Mouse (Mus musculus) lung, embryonic 14.5 days (tissue): ENCODE data around the gene Psmg4. TPM values are rescaled to one million over a fixed set of nuclear protein-coding genes. Genes with fewer than 3 reads are reported as not detected.
A peak's percentile ranks its signal among the peaks of the same experiment; 100 is the strongest.

Source experiments
- ATAC-seq: fragments of 200-750 bp; cut with Nextera tagmentation; 2 replicates; pipeline ENCODE4 v1.8.0; 2017; ENCODE audit warnings: mild to moderate bottlenecking, moderate TSS enrichment, moderate library complexity; ENCODE audit not compliant: insufficient read depth
- DNase-seq: peaks from one replicate; pipeline ENCODE4 v3.0.0-alpha.2; 2015
- H3K27ac ChIP-seq: fragments of 300-500 bp; sonication (generic); 2 replicates; pipeline ENCODE4 v1.5.1; 2014; ENCODE audit warnings: low read depth, mild to moderate bottlenecking, moderate library complexity
- H3K27me3 ChIP-seq: fragments of 300-500 bp; sonication (generic); 2 replicates; pipeline ENCODE4 v1.6.1; 2014; ENCODE audit warnings: low read length, control low read depth; ENCODE audit not compliant: insufficient read depth
- H3K36me3 ChIP-seq: fragments of 300-500 bp; sonication (generic); 2 replicates; pipeline ENCODE4 v1.6.1; 2014; ENCODE audit warnings: control low read depth; ENCODE audit not compliant: insufficient read depth
- H3K4me1 ChIP-seq: fragments of 300-500 bp; sonication (generic); 2 replicates; pipeline ENCODE4 v1.6.1; 2014; ENCODE audit warnings: antibody characterized with exemption, control low read depth; ENCODE audit not compliant: insufficient read depth
- H3K4me2 ChIP-seq: fragments of 300-500 bp; sonication (generic); 2 replicates; pipeline ENCODE4 v1.6.1; 2014; ENCODE audit warnings: mild to moderate bottlenecking
- H3K4me3 ChIP-seq: fragments of 300-500 bp; sonication (generic); 2 replicates; pipeline ENCODE4 v1.5.1; 2014; ENCODE audit warnings: low read depth, low read length
- H3K9ac ChIP-seq: fragments of 300-500 bp; sonication (generic); 2 replicates; pipeline ENCODE4 v1.6.1; 2014
- H3K9me3 ChIP-seq: fragments of 300-500 bp; sonication (generic); 2 replicates; pipeline ENCODE4 v1.6.1; 2016; ENCODE audit warnings: low read depth, low read length, control low read depth
- CTCF ChIP-seq: IDR thresholded peaks from 2 replicates; pipeline ENCODE4 v1.5.1; 2016; ENCODE audit warnings: antibody characterized with exemption, low read depth
- WGBS: fragments of 180-500 bp; shearing (Covaris S2); extraction: QIAGEN DNeasy Blood & Tissue Kit; methylation state at CpG from one replicate; pipeline ENCODE4 v1.1.7; 2014; 5-methylcytosine and 5-hydroxymethylcytosine counted together
- polyA plus RNA-seq: library from polyadenylated mRNA; unstranded; fragments of >200 nt; fragmentation: Nextera tagmentation; extraction: Ambion mirVana; gene quantifications from 2 replicates; pipeline ENCODE4 v1.2.1, GENCODE M21; 2014

The Psmg4 gene
- polyA plus RNA-seq, 1 experiment from 2014 or later, result 78.0 TPM

- Histone ChIP-seq H3K36me3 (peaks cover 9% of the 10 kb centered on the region; the same call in 1 of the 2 replicates), H3K27me3 (peaks cover 3% of the 10 kb centered on the region; the same call in 1 of the 2 replicates), H3K9me3 (no peaks in the 10 kb centered on the region), H3K4me1 (no peaks in the 10 kb centered on the region; the same call in 1 of the 2 replicates), H3K27ac (no peak overlapping the region), H3K4me2 (no peak overlapping the region), H3K4me3 (no peak overlapping the region), H3K9ac (no peak overlapping the region)
- DNase-seq (no peak), ATAC-seq (no peak)
- 68% methylated on average over 4 of the region's 4 CpGs for WGBS
- no peak for TF ChIP-seq CTCF
Measured at GRCm38 (mm10) chr13:34125711-34126110, 37.1 kb upstream of the Psmg4 start.

- Histone ChIP-seq H3K4me1 (peaks cover 2% of the 10 kb centered on the region), H3K36me3 (peaks cover 9% of the 10 kb centered on the region; the same call in 1 of the 2 replicates), H3K4me3 (peak overlapping the region; percentile 64; the same call in 1 of the 2 replicates), H3K27ac (no peak overlapping the region), H3K4me2 (peak overlapping the region; percentile 86), H3K27me3 (peaks cover 24% of the 10 kb centered on the region), H3K9me3 (no peaks in the 10 kb centered on the region), H3K9ac (no peak overlapping the region; the same call in 1 of the 2 replicates)
- ATAC-seq, result no peak
- DNase-seq, result no peak
- TF ChIP-seq CTCF, result no peak
- 79% methylated on average over 9 of the region's 9 CpGs for WGBS
Measured at GRCm38 (mm10) chr13:34128276-34129114, 34.3 kb upstream of the Psmg4 start.

DNA sequence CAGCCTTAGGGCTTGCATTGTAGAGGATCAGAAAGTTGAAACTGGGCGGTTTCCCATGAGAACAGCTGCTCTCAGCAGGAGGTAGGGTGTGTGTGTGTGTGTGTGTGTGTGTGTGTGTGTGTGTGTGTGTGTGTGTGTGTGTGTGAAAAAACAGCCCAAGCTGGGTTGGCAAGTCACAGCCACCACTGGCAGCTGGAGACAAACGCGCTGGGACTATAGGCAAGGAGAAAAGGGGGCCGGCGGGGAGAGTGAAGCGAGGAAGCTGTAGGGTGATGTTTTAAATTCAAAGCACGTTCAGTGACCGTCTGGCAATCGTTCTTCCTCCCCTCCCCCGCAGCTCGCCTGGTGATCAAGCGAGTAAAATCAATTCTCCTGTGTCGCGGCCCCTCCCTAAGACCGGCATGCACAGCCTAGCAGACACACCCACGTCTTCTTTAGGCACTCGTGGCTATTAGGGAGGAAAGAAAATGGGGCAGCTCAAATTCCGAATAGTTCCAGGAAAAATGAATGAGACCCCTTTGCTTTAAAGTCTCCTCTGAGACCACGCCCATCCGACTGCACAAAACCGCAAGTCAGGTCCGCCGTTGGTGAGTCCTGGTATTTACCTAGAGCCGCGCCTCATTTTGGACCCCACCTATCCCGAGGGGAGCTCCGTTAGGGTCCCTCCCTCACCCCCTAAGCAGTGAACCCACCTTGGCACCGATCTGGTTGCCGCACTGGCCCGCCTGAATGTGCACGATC lies 33.1 kb upstream of the Psmg4 start:
- no peak; the same call in none of the 2 replicates for ATAC-seq
- H3K27ac ChIP-seq, result peak overlapping the region; percentile 68
- WGBS, result under 1% methylated on average over 31 of the region's 31 CpGs
- H3K4me3 ChIP-seq, result peak overlapping the region; percentile 64
- peaks cover 6% of the 10 kb centered on the region; the same call in 1 of the 2 replicates for H3K36me3 ChIP-seq
- DNase-seq, result peak; percentile 71
- peaks cover 30% of the 10 kb centered on the region for H3K27me3 ChIP-seq
- H3K9me3 ChIP-seq, result no peaks in the 10 kb centered on the region
- no peak for TF ChIP-seq CTCF
- peaks cover 4% of the 10 kb centered on the region for H3K4me1 ChIP-seq
- peak overlapping the region; percentile 65 for H3K9ac ChIP-seq
- H3K4me2 ChIP-seq, result peak overlapping the region; percentile 86

- H3K4me1 ChIP-seq, result peaks cover 4% of the 10 kb centered on the region
- no peaks in the 10 kb centered on the region for H3K9me3 ChIP-seq
- no peak for TF ChIP-seq CTCF
- peak within 1 kb of the TSS; percentile 65 for H3K9ac ChIP-seq
- peaks cover 30% of the 10 kb centered on the region for H3K27me3 ChIP-seq
- under 1% methylated on average over 26 of the region's 26 CpGs for WGBS
- H3K4me3 ChIP-seq, result peak within 1 kb of the TSS; percentile 64
- H3K27ac ChIP-seq, result peak within 1 kb of the TSS; percentile 68
- H3K4me2 ChIP-seq, result peak within 1 kb of the TSS; percentile 86
- ATAC-seq, result peak; percentile 95
- DNase-seq, result peak; percentile 93
- H3K36me3 ChIP-seq, result no peaks in the 10 kb centered on the region
Measured at GRCm38 (mm10) chr13:34130226-34130731, 32.5 kb upstream of the Psmg4 start, which contains the start of gene Tubb2b. Gene Tubb2b (minus strand): TSS chr13:34130466.

GRCm38 (mm10) chr13:34131011-34131707 lies 31.6 kb upstream of the Psmg4 start:
- Histone ChIP-seq H3K4me2 (peak overlapping the region; percentile 86), H3K4me1 (peaks cover 4% of the 10 kb centered on the region), H3K9ac (peak overlapping the region; percentile 65), H3K9me3 (no peaks in the 10 kb centered on the region), H3K36me3 (no peaks in the 10 kb centered on the region), H3K27ac (peak overlapping the region; percentile 68), H3K27me3 (peaks cover 30% of the 10 kb centered on the region), H3K4me3 (peak overlapping the region; percentile 64)
- ATAC-seq, result peak; percentile 47
- TF ChIP-seq CTCF, result no peak
- 1% methylated on average over 24 of the region's 24 CpGs for WGBS
- DNase-seq, result peak; percentile 66

- ATAC-seq, result no peak
Measured at GRCm38 (mm10) chr13:34131708-34132060, 31.1 kb upstream of the Psmg4 start.

More at GRCm38 (mm10) chr13:34131708-34132060, 31.1 kb upstream of the Psmg4 start:
- Histone ChIP-seq H3K36me3 (no peaks in the 10 kb centered on the region), H3K27ac (peak overlapping the region; percentile 68), H3K4me2 (peak overlapping the region; percentile 86), H3K9me3 (no peaks in the 10 kb centered on the region), H3K9ac (peak overlapping the region; percentile 65), H3K4me1 (peaks cover 4% of the 10 kb centered on the region), H3K27me3 (peaks cover 30% of the 10 kb centered on the region), H3K4me3 (peak overlapping the region; percentile 64)
- TF ChIP-seq CTCF, result peak; percentile 26
- 4% methylated on average over 10 of the region's 10 CpGs for WGBS
- DNase-seq, result peak; percentile 51
